Mouse (Mus musculus): ENCODE measurements around the gene Acoxl. TPM values are rescaled to one million over a fixed set of nuclear protein-coding genes. Genes with fewer than 3 reads are reported as not detected.
A peak's percentile ranks its signal among the peaks of the same experiment; 100 is the strongest.

The Acoxl gene
- polyA plus RNA-seq, 1 experiment from 2014 or later: 0.29 TPM

DNA sequence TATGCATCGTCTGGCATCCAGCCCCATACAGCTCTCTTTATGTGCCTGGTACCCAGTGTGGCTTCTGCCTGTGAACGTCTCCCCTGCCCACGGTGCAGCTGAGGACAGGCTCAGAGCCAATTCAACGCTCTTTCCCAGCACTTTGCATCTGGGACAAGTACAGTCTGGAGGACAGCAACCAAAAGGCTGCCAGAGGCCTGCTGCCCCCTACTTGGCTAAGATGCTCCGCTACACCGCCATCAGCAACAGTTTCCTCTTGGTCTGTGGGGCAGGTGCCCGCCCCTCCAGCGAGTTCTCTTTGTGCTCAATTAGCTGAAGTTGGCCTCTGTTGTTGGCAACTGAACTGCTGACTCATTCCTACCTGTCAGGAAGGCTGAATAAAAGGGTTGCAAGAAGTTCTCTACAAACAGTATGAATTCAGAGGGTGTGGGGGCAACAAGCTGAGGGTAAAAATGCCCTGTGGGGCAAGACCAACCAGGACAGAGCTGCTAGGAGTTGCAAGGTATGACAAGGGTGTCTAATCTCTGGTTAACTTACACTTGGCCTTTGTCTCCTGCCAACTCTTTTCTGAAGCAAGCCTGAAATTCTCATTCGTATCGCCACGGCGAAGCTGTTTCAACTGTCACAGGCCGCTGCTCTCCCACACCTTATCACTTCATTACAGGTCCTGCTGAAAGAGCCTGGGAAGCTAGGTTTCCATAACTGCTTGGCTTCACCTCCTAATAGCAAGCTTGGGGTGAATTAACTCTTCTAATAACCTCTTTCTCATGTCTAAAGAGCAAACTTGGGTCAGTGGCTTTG lies 328.1 kb downstream of the Acoxl start:
- Histone ChIP-seq H3K4me1 (ENCODE audit: control insufficient read depth, insufficient read depth, low read length) (0 out of 2 replicates have a peak, but pooled peaks cover 3% of the 10 kb centered on the region), H3K27ac (ENCODE audit: low read depth, low read length) (no peak overlapping the region), H3K4me2 (ENCODE audit: low read depth, low read length) (no peak overlapping the region), H3K9me3 (ENCODE audit: control insufficient read depth, low read length) (no peaks in the 10 kb centered on the region), H3K4me3 (ENCODE audit: low read depth, low read length) (no peak overlapping the region), H3K27me3 (ENCODE audit: control insufficient read depth, insufficient read depth, low read length) (no peaks in the 10 kb centered on the region), H3K36me3 (ENCODE audit: control insufficient read depth, insufficient read depth, low read length) (no peaks in the 10 kb centered on the region), H3K9ac (replicated peaks; ENCODE audit: low read depth, low read length) (no peak overlapping the region)
- ATAC-seq (ENCODE audit: low read depth): peak; percentile 41; the same call in 1 of the 2 replicates
- 58% methylated on average over 13 of the region's 13 CpGs for WGBS

DNA sequence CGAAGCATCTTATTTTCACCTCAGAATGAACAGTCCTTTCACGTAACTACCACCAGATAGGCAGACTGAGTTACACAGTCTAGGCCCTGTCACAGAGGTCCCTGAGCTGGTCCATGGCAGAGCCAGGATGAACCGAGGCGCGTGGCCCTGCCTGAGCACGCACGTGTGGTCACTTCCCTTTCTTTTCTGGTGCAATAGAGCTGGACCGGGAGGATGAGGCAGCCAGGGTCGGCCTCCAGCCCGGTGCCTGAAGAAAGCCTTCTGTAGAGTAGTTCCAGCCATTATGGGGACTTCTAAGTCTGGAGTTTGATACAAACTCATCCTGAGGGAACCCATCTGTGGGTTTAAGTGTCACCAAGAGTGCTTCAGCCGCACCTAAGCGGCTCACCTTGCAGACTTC lies 329.3 kb downstream of the Acoxl start:
- H3K9me3 ChIP-seq (ENCODE audit: control insufficient read depth, low read length): no peaks in the 10 kb centered on the region
- no peaks in the 10 kb centered on the region for H3K36me3 ChIP-seq (ENCODE audit: control insufficient read depth, insufficient read depth, low read length)
- H3K4me2 ChIP-seq (ENCODE audit: low read depth, low read length): no peak overlapping the region
- WGBS: 95% methylated on average over 12 of the region's 12 CpGs
- H3K27ac ChIP-seq (ENCODE audit: low read depth, low read length): no peak overlapping the region
- no peak overlapping the region for H3K4me3 ChIP-seq (ENCODE audit: low read depth, low read length)
- 0 out of 2 replicates have a peak, but pooled peaks cover 3% of the 10 kb centered on the region for H3K4me1 ChIP-seq (ENCODE audit: control insufficient read depth, insufficient read depth, low read length)
- no peak for ATAC-seq (ENCODE audit: low read depth)
- no peaks in the 10 kb centered on the region for H3K27me3 ChIP-seq (ENCODE audit: control insufficient read depth, insufficient read depth, low read length)
- H3K9ac ChIP-seq (replicated peaks; ENCODE audit: low read depth, low read length): no peak overlapping the region

DNA sequence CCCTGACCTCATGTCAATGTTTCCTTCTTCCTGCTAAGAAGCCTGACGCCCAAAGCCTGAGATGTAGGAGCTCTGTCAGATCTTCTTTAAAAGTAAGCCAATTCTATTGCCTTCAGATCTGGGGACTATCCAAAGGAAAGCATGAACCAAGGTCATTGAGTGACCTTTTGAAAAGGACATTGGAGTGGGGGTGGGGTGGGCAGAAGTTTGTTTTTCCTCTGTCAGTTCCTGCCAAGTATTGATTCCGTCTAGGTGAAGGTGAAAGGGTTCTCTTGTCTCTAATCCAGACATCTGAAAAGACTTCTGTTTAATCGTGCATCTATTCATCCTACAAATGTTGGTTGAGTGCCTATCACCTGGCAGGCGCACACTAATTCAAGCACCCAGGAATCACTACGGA lies 330.8 kb downstream of the Acoxl start:
- Histone ChIP-seq H3K36me3 (ENCODE audit: control insufficient read depth, insufficient read depth, low read length) (no peaks in the 10 kb centered on the region), H3K27me3 (ENCODE audit: control insufficient read depth, insufficient read depth, low read length) (no peaks in the 10 kb centered on the region), H3K9me3 (ENCODE audit: control insufficient read depth, low read length) (no peaks in the 10 kb centered on the region), H3K4me3 (ENCODE audit: low read depth, low read length) (no peak overlapping the region), H3K4me1 (ENCODE audit: control insufficient read depth, insufficient read depth, low read length) (0 out of 2 replicates have a peak, but pooled peaks cover 3% of the 10 kb centered on the region), H3K27ac (ENCODE audit: low read depth, low read length) (no peak overlapping the region), H3K9ac (replicated peaks; ENCODE audit: low read depth, low read length) (no peak overlapping the region), H3K4me2 (ENCODE audit: low read depth, low read length) (no peak overlapping the region)
- WGBS: 94% methylated on average over 5 of the region's 5 CpGs
- no peak for ATAC-seq (ENCODE audit: low read depth)

DNA sequence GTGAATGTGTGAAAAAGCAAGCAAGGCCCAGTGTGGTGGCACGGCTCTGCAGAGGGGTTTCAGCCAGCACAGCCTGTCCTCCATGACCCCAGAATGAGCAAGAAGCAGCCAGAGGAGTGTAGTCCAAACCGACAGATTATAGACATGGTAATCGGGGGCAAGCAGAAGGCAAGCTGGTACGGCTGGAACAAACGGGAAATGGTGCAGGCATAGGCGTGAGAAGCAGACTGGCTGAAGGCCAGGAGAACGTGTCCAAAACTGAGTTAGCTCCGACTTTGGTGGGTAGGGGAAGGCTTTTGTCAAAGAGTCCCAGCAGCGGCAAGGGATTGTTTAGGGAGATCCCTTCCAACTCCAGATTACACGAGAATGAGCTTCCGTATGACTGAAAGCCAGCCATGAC lies 331.3 kb downstream of the Acoxl start:
- ATAC-seq (ENCODE audit: low read depth): no peak
- WGBS: 84% methylated on average over 11 of the region's 11 CpGs

DNA sequence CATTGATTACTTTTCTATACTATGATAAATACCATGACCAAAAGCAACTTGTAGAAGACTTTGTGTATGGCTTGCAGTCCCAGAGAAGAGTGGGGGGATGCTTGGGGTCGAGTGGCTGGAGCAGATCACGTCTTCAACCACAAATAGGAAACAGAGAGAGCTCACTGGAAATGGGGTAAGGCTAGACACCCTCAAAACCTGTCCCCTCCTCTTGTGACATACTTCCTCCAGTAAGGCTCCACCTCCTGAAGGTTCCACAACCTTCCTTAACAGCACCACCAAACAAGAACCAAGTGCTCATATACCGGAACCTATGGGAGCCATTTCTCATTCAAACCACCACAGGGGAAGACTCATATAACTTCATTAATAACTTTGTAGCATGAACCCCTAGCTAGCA lies 331.9 kb downstream of the Acoxl start:
- Histone ChIP-seq H3K4me3 (ENCODE audit: low read depth, low read length) (no peak overlapping the region), H3K4me2 (ENCODE audit: low read depth, low read length) (no peak overlapping the region), H3K9me3 (ENCODE audit: control insufficient read depth, low read length) (no peaks in the 10 kb centered on the region), H3K36me3 (ENCODE audit: control insufficient read depth, insufficient read depth, low read length) (no peaks in the 10 kb centered on the region), H3K27ac (ENCODE audit: low read depth, low read length) (no peak overlapping the region), H3K27me3 (ENCODE audit: control insufficient read depth, insufficient read depth, low read length) (no peaks in the 10 kb centered on the region), H3K9ac (replicated peaks; ENCODE audit: low read depth, low read length) (no peak overlapping the region), H3K4me1 (ENCODE audit: control insufficient read depth, insufficient read depth, low read length) (peaks cover 3% of the 10 kb centered on the region; the same call in 1 of the 2 replicates)
- no peak for ATAC-seq (ENCODE audit: low read depth)
- 96% methylated on average over 3 of the region's 3 CpGs for WGBS

More for the DNA sequence above, 331.3 kb downstream of the Acoxl start:
- H3K36me3 ChIP-seq (ENCODE audit: control insufficient read depth, insufficient read depth, low read length): no peaks in the 10 kb centered on the region
- no peak overlapping the region for H3K27ac ChIP-seq (ENCODE audit: low read depth, low read length)
- H3K4me3 ChIP-seq (ENCODE audit: low read depth, low read length): no peak overlapping the region
- no peak overlapping the region for H3K4me2 ChIP-seq (ENCODE audit: low read depth, low read length)
- H3K4me1 ChIP-seq (ENCODE audit: control insufficient read depth, insufficient read depth, low read length): peaks cover 3% of the 10 kb centered on the region; the same call in 1 of the 2 replicates
- no peaks in the 10 kb centered on the region for H3K9me3 ChIP-seq (ENCODE audit: control insufficient read depth, low read length)
- H3K27me3 ChIP-seq (ENCODE audit: control insufficient read depth, insufficient read depth, low read length): no peaks in the 10 kb centered on the region
- no peak overlapping the region for H3K9ac ChIP-seq (replicated peaks; ENCODE audit: low read depth, low read length)

DNA sequence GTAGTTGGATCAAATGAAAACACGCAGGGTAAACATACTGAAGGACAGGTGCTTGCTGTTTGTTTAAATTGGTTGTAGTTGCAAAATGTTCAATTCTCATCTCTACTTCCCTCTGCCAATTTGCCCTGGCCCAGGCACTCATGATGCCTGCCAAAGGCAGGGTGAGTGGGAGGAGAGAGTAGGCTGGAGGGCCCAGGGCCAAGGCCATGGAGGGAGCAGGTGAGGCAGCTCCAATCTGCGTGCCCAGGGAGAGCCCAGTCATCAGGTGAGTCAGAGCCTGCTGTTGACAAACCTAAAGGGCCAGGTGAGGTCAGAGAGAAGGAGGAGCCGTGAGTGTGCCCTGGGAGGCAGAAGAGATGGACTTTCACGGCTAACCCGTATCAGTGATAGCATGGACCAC lies 333.6 kb downstream of the Acoxl start:
- 98% methylated on average over 5 of the region's 5 CpGs for WGBS
- no peaks in the 10 kb centered on the region for H3K27me3 ChIP-seq (ENCODE audit: control insufficient read depth, insufficient read depth, low read length)
- no peak overlapping the region for H3K4me2 ChIP-seq (ENCODE audit: low read depth, low read length)
- no peak overlapping the region for H3K9ac ChIP-seq (replicated peaks; ENCODE audit: low read depth, low read length)
- no peaks in the 10 kb centered on the region for H3K36me3 ChIP-seq (ENCODE audit: control insufficient read depth, insufficient read depth, low read length)
- no peak for ATAC-seq (ENCODE audit: low read depth)
- no peak overlapping the region for H3K4me3 ChIP-seq (ENCODE audit: low read depth, low read length)
- H3K27ac ChIP-seq (ENCODE audit: low read depth, low read length): no peak overlapping the region
- H3K9me3 ChIP-seq (ENCODE audit: control insufficient read depth, low read length): no peaks in the 10 kb centered on the region
- H3K4me1 ChIP-seq (ENCODE audit: control insufficient read depth, insufficient read depth, low read length): peaks cover 4% of the 10 kb centered on the region; the same call in 1 of the 2 replicates

Small RNAs within 50 kb of the gene (microRNA-seq; reads per million reads assigned to microRNA genes)
- gene Gm22411: not detected

Other genes starting within 250 kb of the Acoxl start
- gene Mal, start 182.2 kb upstream of the Acoxl start, polyA plus RNA-seq (2014; fragmentation: Nextera tagmentation; extraction: Ambion mirVana): 0.90 and 8.3 TPM in 2 replicates
- 0.59 and 0.73 TPM in 2 replicates for gene Mall, start 108.9 kb upstream of the Acoxl start, polyA plus RNA-seq (2014; fragmentation: Nextera tagmentation; extraction: Ambion mirVana)
- 9.1 and 12.4 TPM in 2 replicates for gene Nphp1, start 50.0 kb upstream of the Acoxl start, polyA plus RNA-seq (2014; fragmentation: Nextera tagmentation; extraction: Ambion mirVana)
- 44.4 and 61.5 TPM in 2 replicates for gene Mtln, start 46.4 kb upstream of the Acoxl start, polyA plus RNA-seq (2014; fragmentation: Nextera tagmentation; extraction: Ambion mirVana)
- 1.9 and 2.8 TPM in 2 replicates for gene Bub1, start 7.0 kb upstream of the Acoxl start, polyA plus RNA-seq (2014; fragmentation: Nextera tagmentation; extraction: Ambion mirVana)